ENCODE assay signal across 29 mouse cellular contexts in the genomic region with DNA sequence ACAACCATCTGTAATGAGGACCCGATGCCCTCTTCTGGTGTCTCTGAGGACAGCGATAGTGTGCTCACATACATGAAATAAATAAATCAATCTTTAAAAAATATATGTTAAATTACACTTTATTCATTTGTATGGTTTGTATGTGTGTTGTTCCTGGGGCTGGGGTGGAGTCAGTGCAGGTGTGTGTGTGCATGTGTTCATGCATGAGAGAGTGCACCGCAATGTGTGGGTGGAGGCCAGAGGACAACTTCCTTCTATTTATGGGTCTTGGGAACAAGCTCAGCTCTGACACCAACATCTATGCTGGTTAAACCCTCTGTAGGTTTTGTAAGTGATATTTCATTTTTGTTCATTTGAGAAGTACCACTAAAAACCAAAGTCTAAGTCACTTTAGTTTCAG. TPM values are rescaled to one million over a fixed set of nuclear protein-coding genes. Genes with fewer than 3 reads are reported as not detected.
DNase-seq lines count a peak whose midpoint lies in the region; ATAC-seq and TF ChIP-seq lines count a peak whose summit lies in the region.
"Had no signal": no experiment of that assay in that cellular context is flagged by ENCODE, and none has a peak within 500 bp of the region (broad histone marks: within the 10 kb centered on the region; RNA-seq: fewer than 3 reads in every experiment).

No protein-coding gene starts in this region.

- H3K27ac ChIP-seq in left cerebral cortex, adult 2 months = no peak overlapping the region
- H3K27ac ChIP-seq: embryonic facial prominence, embryonic 10.5 days; embryonic facial prominence, embryonic 15.5 days; forebrain, embryonic 12.5 days; kidney, postnatal 0 days; limb, embryonic 10.5 days; limb, embryonic 15.5 days; liver, embryonic 14.5 days; macrophage; stomach, embryonic 15.5 days had no signal

- ATAC-seq in neutrophil, adult 5-6 weeks (ENCODE audit: extremely low read depth, insufficient number of reproducible peaks, low FRiP score, poor library complexity, severe bottlenecking) = peak; percentile 36; the same call in 1 of the 2 replicates
- ATAC-seq: forebrain, postnatal 0 days; hindbrain, embryonic 16.5 days; intestine, embryonic 16.5 days had no signal

- intact Hi-C loops in left cerebral cortex, adult 2 months (cut with DNase I) = no loop called here
- intact Hi-C loops in left cerebral cortex, postnatal 4 days (cut with DNase I) = no loop called here

- H3K36me3 ChIP-seq in splenic B cell, adult 2 months (ENCODE audit: control insufficient read depth, insufficient read depth, low read length, poor library complexity, severe bottlenecking) = peaks cover 7% of the 10 kb centered on the region; the same call in 1 of the 2 replicates
- H3K36me3 ChIP-seq: stomach, embryonic 15.5 days had no signal

- H3K27me3 ChIP-seq in splenic B cell, adult 2 months (ENCODE audit: control insufficient read depth, insufficient read depth, low read length, poor library complexity, severe bottlenecking) = no peaks in the 10 kb centered on the region
- H3K27me3 ChIP-seq: embryonic facial prominence, embryonic 15.5 days; forebrain, embryonic 12.5 days; limb, embryonic 15.5 days; stomach, embryonic 15.5 days had no signal

- H3K4me3 ChIP-seq in left cerebral cortex, adult 2 months = no peak overlapping the region
- H3K4me3 ChIP-seq: embryonic facial prominence, embryonic 10.5 days; embryonic facial prominence, embryonic 15.5 days; forebrain, embryonic 12.5 days; limb, embryonic 10.5 days; limb, embryonic 15.5 days; stomach, embryonic 15.5 days had no signal

- TF ChIP-seq CTCF in left cerebral cortex, adult 2 months (IDR thresholded peaks at IDR 0.05) = peak; percentile 1; the same call in 1 of the 2 replicates

- no peak for DNase-seq in left cerebral cortex, adult 2 months (ENCODE audit: extremely low spot score in 1 of 2, low spot score in 2 of 2)
- no peak for DNase-seq in left cerebral cortex, postnatal 4 days
- peak; percentile 81 for DNase-seq in B cell, adult 2 months
- DNase-seq in splenic B cell, adult 2 months (ENCODE audit: low read depth, low spot score) = peak; percentile 85
- no peak for DNase-seq in cerebellum, postnatal 25 days
- DNase-seq in urinary bladder, adult 2 months (ENCODE audit: low spot score) = no peak
- DNase-seq: adrenal gland, adult 2 months; adrenal gland, postnatal 36 days; cerebellum, adult 18-20 months; cerebellum, postnatal 14 days; forebrain, postnatal 0 days; kidney, adult 8-10 months; kidney, postnatal 4 days; lung, embryonic 14.5 days; midbrain, embryonic 14.5 days; right cerebral cortex, postnatal 25 days; thymus, postnatal 25 days had no signal

RNA-seq across cellular contexts. Expression of gene Lmbrd1, which starts 2.6 kb away (rescaled TPM):
- total RNA-seq in left cerebral cortex, adult 2 months (2021) = 100 to 1,000 TPM; 132 to 136 TPM
- 10 to 100 TPM; 59.4 to 64.5 TPM for total RNA-seq in left cerebral cortex, postnatal 4 days (2021)
- 80.7 and 92.9 TPM in 2 replicates for total RNA-seq in neutrophil, adult 5-6 weeks (2017)
- polyA plus RNA-seq in urinary bladder, adult 2 months (2012; rRNA removed) = 44.6 and 48.0 TPM in 2 replicates

Comparison
In these comparisons a context has a peak if more than half of its experiments do, and no peak if none do; other contexts are left out.
1. DNase-seq: peak in B cell, adult 2 months (2 of 2) and splenic B cell, adult 2 months (single experiment); none in left cerebral cortex, adult 2 months (0 of 2), left cerebral cortex, postnatal 4 days (single experiment), cerebellum, postnatal 25 days (0 of 2) and urinary bladder, adult 2 months (single experiment).